Mouse (Mus musculus): ENCODE results near the gene Dnajc3. TPM values are rescaled to one million over a fixed set of nuclear protein-coding genes. Genes with fewer than 3 reads are reported as not detected.

The Dnajc3 gene
- polyA plus RNA-seq, 1 experiment from 2014 or later: 21.9 TPM

Other genes with a start within 250 kb of the Dnajc3 start
- gene Abcc4, start 231.8 kb upstream of the Dnajc3 start, polyA plus RNA-seq (2014; fragmentation: Nextera tagmentation; extraction: Ambion mirVana): 1.1 and 2.1 TPM in 2 replicates
- gene Cldn10, start 150.1 kb upstream of the Dnajc3 start, polyA plus RNA-seq (2014; fragmentation: Nextera tagmentation; extraction: Ambion mirVana): 1.3 and 1.5 TPM in 2 replicates
- gene Dzip1, start 12.5 kb upstream of the Dnajc3 start, polyA plus RNA-seq (2014; fragmentation: Nextera tagmentation; extraction: Ambion mirVana): 94.5 and 105 TPM in 2 replicates
- 24.4 and 27.9 TPM in 2 replicates for gene Uggt2, start 161.5 kb downstream of the Dnajc3 start, polyA plus RNA-seq (2014; fragmentation: Nextera tagmentation; extraction: Ambion mirVana)
- gene Hs6st3, start 200.4 kb downstream of the Dnajc3 start, polyA plus RNA-seq (2014; fragmentation: Nextera tagmentation; extraction: Ambion mirVana): 2.9 and 7.8 TPM in 2 replicates

Measured in midbrain, embryonic 14.5 days (tissue).